Mouse (Mus musculus) yolk sac, embryonic 10.5 days (tissue): Measurements from ENCODE around the gene Prpsap1.
A peak's percentile ranks its signal among the peaks of the same experiment; 100 is the strongest.
"Not testable (repeated sequence)": the region's sequence is repeated elsewhere in the genome, so short reads cannot be mapped to it uniquely, and the experiment has no call there.

ENCODE experiments used
- DNase-seq: peaks from one replicate; pipeline ENCODE4 v3.0.0-alpha.2; 2017; ENCODE audit warnings: low spot score

Gene Prpsap1

DNA sequence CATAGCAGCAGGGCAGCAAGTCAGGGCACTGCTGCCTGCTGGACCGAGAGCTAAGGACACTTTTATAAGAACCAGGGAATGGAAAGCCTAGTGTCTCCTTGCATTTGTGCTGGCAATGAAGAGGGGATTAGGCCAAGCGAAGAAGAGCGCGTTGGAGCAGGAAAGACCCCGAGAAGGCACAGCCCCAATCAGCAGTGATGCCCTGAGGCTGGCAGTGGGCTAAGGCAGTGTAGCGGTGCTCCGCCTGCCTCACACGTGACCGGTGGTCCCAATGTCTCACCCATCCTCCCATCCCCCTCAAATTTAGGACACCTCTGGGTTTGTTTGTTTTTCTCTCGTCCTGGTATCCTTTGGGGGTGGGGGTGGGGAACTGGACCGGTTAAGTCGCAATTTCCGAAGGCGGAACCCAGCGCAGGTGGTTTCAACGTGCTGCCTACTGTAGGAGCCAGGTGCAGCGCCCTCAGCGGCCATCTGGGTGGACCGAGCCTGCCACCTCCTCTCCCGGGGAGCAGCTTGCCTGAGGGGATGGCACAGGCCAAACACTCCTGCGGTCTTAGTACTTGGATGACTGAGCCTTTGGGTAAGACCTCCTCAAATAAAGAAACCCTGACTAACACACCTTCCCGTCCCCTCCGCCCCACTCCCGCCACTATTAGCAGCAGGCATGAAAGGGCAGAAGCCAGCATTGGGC lies 21.5 kb upstream of the Prpsap1 start:
- DNase-seq = no peak

DNA sequence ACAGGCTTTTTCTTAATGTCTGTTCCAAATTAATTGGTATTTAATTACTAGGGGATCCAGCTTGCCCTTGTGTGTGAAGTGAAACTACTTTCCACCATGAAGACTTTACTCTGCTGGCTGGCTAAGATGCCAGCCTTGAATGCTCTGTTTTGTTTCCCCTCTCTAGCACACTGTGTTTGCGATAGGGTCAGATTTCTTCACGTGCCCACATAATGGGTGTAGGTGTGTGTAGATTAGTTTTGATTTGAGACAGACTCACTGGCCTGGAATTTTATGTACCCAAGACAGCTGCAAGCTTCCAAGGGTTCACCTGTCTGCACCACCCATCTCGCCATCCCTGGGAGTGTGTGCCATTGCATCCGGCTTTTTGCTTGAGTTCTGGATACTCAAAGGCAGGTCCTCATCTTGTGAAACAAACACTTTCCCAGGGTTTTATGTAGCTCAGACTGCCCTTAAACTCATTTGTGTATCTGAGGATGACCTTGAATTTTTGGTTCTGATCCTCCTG lies 19.6 kb upstream of the Prpsap1 start:
- no peak for DNase-seq

DNA sequence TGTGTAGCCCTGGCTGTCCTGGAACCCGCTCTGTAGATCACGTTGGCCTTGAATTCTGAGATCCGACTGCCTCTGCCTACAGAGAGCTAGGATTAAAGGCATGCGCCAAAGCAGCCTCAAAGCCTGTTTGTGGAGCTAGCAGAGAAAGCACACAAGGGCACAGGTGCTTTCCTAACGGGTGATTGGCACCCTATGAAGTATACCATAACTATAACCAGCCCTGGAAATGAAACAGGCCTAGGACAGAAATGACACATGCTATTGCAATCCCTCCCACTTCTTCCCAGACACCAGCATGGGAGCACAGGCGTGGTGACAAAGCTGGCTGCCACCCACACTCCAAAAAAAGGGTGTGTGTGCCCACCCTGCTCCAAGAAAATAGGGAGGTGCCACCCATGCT lies 19.0 kb upstream of the Prpsap1 start:
- DNase-seq = no peak

DNA sequence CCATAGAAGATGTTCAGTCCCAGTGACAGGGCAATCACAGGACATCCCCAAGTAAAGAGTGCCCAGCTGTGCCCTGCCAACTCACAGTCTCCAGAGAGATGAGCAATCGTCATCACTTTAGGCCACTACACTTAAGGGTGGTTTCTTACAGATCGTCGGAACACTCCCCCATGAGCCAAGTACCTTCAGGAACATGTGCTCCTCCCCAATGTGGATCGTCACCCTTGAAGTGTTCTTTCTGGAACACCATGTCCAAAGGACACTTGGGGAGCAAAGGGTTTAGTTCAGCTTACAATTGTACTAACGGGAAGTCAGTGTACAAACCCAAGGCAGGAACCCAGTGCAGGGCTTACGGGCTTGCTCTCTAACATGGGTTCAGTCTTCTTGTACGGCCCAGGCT lies 18.2 kb upstream of the Prpsap1 start:
- no peak for DNase-seq

DNA sequence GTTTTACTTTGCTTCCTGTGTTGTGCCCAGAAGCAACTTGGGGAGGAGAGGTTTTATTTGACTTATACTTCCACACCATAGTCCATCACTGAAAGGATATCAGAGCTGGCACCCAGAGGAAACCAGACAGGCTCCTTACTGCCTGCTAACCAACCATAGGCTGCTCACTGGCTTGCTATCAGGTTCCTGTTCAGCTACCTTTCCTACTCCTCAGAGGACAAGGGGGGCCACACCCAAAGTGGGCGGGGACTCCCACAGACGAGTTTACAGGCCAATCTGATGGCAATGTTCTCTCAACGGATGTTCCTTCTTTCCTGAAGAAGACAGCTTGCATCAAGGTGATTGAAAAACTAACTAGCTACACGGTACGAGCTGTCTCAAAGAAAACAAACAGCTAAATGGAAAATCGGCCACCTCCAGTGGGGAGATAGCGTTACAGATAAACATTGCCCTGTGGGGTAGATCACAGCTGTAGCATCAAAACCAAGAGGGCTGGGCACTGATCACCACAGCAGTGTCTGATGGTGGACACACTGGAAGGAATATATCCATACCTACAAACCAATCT lies 17.4 kb upstream of the Prpsap1 start:
- no peak for DNase-seq

DNA sequence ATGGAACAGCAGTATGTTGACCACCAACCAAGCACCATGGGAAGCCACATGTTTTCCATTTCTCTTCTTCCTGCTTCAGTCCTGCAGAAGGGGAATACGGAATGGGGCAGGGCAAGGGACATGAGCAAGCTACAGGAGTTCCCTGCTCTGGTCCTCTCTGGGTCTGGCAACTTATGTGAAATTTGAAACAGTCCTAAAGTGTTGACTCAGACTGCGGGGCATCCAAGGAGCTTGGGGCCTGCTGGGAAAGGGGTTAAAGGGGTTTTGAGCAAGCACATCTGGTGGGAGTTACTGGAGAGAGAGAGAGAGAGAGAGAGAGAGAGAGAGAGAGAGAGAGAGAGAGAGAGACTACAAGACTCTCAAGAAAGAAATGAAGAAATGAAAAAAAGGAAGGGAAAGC lies 14.7 kb upstream of the Prpsap1 start:
- DNase-seq = no peak

DNA sequence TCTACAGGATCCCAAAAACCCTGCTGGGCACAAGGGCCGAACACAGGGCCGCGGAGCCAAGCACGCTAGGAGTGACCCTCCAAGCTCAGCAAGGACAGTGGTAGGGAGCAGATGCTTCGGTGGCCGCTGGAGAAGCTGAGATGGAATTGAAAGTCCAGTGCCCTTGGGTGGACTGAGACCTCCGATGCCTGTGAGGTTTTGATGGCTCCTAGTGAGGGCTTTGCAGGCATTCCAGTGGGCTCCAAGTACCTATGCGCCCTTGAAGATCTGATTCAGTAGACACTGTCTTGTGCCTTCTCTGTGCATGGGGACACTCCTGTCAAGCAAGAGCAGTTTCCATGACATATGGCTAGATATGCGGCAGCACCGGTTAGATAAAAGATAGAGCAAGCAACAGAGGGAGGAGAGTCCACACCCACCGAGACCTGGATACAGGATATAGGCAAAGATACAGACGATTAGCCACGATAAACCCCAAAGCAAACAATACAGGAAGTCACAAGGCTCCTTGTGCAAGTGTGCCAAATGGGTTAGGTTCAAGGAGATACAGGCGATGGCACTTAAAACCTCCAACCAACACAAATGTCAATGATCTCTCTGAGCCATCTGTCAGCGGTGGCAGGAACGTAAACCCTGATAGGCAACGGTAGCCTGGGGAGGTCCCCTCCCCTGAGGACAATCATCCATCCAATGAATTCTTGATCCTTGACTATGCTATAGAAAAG lies 12.3 kb upstream of the Prpsap1 start:
- no peak for DNase-seq

DNA sequence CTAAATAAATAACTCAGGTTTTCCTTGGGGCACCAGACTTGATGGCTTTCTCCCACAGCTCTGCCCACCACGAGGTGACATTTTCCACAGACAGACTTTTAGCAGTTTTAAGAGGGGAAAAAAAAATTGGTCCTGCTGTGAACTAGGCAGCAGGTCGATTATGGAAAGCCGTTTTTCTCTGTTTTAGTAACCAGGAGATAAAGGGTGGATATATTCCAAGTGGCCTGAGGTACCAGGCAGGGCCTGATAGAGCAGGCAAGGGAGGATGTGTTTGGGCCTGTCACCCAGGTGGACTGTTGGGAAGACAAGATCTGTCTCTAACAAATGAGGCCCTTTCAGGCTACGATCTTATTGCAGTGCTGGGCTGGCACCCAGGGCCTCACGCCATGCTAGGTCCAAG lies 11.6 kb upstream of the Prpsap1 start:
- DNase-seq = no peak

DNA sequence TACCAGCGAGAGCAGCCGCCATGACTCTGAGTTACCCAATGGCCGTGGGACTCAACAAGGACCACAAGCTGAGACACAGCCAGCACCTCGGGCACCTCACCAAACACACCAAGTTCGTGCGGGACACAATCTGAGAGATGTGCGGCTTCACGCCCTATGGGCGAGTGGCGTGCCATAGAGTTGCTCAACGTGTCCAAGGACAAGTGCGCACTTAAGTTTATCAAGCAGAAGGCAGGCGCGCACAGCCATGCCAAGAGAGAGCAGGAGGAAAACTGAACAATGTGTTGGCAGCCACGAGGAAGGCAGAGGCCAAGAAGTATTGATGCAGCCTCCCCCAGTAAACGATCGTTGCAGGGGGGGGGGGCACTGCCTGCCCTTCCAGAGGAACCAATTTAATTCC lies 10.5 kb upstream of the Prpsap1 start:
- DNase-seq = no peak

DNA sequence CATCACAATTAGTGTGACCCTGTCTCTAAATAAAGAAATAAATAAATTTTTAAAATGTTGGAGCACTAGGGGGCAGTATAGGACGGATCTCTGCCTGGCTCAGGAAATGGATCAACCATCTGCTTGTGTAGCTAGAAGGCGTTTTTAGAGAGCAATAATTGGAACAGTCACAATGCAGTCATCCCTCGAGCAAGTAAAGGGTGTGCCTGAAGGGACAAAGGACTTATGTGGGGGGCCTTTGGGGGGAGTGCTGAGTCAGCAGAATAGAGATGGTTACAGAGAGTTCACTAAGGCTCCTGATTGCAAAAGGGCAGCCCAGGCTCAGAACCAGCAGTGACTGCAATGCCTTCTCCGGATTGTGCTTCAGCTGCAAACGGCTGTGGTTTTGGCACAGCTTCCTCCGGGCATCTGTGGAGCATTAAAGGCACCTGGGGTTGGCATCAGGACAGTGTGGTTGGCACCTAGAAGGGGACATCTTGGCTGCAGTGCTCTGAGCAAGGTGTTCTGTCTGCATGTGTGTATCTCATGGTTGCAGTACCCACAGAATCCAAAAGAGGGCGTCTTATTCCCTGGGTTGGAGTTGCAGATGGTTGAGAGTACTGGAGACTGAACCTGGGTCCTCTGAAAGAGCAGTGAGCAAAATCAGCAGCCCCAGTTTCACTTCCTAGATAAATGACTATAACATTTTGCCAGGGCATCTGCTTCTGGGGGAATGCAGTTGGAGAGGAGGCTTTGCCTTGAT lies 7.2 kb upstream of the Prpsap1 start:
- DNase-seq = no peak

DNA sequence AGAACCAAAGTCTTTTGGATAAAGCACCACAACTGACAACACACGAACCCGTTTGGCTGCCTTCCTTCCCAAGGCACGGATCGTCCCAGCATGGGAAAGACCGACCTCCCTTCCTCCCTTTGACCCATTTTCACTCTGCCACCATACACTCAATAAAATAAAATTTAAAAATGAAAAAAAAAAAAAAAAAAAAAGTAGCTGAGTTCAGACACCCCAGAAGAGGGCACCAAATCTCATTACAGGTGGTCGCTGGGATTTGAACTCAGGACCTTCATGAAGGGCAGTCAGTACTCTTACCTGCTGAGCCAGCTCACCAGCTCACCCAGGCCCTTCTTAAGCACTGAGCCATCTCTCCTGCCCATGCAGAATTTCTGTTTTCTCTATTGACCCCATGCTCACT lies 5.0 kb upstream of the Prpsap1 start:
- no peak for DNase-seq

DNA sequence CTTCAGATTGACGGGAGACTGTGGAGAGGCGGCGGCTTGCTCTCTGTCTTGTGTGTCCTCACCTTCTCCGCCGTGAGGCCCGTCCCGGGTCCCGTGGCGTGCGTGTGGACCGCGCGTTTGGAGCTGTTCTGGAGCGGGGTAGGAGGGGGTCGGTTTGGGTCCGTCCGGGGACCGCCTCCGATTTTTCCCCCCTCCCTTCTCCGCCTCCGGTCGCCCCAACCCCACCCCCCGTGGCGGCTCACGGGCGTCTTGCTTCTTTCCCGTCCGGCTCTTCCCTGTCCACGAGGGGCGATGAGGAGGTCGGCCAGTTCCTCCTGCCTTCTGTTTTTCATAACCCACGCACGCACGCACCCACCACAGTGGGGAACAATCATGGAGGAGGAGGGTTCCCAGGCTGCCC lies 4.6 kb upstream of the Prpsap1 start:
- no peak for DNase-seq

DNA sequence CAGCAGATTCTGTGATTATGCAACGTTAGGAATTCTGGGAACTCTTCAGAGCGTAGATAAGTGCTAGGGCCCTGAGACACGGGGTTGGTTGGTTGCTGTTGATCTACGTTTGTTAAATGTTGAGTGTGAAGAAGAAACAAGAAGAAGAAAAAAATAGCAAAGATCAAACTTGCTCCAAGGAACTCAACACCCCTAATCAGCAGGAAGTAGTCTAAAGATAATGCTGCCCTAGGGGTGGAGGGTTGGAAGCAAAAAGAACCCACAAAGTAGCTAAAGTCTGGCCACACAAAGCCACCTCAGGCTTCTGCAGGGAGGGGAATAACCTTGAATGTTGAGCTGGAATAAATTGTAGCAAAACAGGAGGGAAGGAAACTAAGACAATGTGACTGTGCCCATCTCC lies 3.3 kb upstream of the Prpsap1 start:
- DNase-seq = no peak

DNA sequence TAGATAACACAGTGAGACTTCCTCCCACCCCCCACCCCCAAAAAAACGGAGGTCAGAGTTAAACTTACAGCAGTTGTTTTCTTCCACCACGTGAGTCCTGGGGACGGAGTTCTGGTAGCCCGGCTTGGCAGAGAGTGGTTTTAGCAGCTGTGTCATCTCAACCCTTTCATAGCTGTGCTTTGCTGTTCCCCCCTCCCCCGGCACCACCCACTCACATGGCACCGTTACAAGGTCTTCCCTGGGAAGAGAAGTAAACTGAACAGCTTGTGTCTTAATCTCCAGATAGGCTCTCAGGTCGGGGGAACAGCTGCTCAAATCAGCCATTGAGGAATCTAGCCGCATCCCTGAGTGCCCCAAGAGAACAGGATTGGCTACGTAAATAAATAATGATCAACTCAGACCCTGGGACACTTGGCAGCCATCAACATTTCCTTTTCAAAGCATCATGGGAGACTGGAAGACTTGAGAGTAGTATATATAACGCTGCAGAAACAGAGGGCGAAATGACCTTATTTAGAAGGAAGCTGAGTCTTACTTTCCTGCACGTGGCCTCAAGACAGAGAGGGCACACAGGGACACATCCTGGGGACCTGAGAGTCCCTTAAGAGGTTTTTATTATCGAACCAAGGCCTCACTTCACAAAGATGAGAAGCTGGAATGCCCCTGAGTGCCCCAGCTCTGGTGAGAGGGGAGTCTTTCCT lies 622 bp upstream of the Prpsap1 start:
- no peak for DNase-seq

DNA sequence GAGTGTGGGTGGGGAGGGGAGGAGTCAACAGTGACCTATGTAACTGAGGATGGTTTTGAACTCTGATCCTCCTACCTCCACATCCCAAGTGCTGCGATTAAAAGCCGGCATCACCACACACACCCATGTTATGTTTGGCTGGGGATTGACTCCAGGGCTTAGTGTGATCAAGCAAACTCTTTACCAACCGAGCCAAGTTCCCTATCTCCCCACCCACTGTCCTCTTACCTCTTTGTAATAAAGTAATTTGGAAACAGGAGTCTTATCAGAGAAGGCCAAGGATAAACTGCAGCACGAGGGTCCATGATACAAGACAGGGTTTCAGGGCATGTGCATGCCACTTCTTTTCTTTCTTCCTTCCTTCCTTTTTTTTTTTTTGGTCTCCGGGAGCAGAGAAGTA lies 811 bp downstream of the Prpsap1 start:
- DNase-seq = no peak

DNA sequence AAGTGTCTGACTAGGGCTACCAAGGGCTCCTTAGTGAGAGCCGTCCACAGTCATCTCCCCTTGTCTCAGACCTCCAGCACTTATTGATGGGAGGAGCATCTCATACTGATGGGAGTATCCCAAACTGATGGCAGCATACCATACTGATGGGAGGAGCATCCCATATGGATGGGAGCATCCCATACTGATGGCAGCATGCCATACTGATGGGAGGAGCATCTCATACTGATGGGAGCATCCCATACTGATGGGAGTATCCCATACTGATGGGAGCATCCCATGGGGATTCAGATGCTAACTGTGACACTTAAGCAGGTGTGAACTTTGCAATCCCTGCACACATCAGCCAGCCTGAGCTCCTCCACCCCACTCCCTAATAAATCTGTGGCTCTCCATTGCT lies 1.5 kb downstream of the Prpsap1 start:
- DNase-seq = not testable (repeated sequence)

DNA sequence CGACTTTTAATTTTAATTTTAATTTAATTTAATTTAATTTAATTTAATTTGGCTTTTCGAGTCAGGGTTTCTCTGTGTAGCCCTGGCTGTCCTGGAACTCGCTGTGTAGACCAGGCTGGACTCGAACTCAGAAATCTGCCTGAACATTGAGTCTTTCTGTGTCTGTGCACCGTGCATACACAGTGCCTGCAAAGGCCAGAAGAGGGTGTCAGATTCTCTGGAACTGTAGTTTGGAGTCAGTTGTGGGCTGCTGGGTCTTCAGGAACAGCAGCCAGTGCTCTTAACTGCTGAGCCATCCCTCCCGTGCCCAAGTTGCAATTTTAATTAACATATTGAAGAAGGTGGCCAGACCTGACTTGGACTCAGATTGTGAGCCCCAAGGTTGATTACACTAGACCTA lies 2.7 kb downstream of the Prpsap1 start:
- DNase-seq = no peak

DNA sequence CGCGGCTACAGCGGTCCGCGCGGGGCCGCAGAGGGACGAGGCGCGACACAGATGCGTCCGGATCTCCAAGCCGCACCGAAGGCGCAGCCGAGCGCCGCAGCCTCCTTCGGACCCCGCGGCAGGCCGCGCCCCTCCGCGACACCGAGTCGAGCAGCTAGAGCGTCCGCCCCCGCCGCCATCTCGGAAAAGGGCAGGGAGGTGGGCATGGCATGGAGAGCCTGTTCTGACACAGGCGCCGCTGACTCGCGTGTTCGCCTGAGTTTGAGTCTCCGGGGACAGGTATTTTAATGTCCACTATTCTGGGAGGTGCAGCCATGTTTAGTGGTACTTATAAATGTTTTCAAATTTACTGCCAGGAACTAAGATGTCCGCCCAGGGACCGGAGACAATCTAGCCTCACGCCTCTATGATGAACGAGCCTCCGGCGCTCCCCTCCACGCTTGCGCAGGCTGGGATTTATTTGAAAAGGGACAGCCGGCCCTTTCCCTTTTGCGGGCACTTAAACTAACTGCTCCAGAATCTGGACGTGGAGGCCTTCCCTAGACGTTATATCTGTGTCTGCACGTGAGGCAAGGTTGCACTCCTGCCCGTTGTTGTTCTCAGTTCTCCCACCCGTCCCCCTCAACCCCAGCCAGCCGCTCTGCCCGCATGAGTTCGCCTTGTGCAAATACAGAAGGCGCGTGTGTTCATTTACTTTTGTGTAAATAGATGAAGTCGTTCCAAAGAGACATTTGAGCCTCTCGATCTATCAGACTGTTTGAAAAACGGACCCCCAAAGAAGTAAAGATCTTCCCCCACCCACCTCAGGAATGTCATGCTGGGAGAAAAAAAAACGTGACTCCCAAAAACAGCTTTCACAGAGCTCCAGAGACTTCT lies 3.5 kb downstream of the Prpsap1 start:
- peak; percentile 95 for DNase-seq

DNA sequence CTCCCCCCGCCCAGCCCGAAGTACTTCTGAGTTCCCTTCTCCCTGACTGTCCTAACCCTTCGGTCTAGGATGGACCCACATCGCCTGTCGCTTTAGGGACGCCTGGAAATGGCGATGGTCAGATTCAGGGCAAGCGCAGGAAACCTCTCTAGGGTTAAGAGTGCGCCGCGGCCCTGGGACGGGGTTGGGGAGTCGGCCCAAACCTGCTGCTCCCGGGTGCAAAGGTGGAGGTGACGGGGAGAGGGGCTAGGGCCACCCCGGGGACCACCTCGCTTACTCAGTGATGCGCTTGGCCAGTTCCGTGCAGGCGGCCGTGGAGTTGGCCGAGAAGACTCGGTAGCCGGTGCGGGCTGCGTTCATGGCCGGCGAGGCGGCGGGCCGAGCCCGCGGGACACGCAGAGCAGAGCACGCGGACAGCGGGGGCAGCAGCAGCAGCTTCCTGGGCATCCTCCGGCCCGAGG lies 4.2 kb downstream of the Prpsap1 start:
- no peak for DNase-seq

DNA sequence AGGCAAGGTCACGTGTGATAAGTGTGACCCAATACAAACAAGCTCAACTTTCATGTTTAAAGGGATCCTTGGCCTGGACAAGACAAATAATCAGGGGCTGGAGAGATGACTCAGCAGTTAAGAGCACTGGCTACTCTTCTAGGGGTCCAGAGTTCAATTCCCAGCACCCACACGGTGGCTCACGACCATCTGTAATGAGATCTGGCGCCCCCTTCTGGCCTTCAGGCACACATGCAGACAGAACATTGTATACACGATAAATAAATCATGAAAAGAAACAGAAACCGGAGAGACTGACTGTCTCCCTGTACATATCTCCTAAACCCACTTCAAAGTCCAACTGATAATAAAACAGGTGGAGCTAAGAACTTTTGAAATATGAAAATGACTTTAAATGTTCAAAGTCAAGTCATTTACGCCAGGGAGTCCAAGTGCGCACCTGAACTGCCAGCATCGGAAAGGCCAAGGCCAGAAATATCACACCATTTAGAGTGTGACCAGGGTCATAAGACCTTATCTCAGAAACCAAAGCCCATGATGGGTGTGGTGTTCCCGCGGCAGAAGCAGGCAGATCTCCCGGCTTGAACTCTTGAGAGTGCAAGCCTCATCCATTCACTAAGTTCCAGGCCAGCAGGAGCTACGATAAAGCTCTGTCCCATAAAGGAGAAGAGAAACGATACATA lies 5.2 kb downstream of the Prpsap1 start:
- peak; percentile 70 for DNase-seq
